Mouse (Mus musculus) bone marrow macrophage, adult 2 months (primary cell): ENCODE data around the gene 1700021F05Rik. TPM values are rescaled to one million over a fixed set of nuclear protein-coding genes. Genes with fewer than 3 reads are reported as not detected.

Experiments
- H3K27ac ChIP-seq: 2 replicates; pipeline ENCODE4 v1.5.1; 2012; ENCODE audit warnings: low read depth, low read length; ENCODE audit not compliant: insufficient read depth
- H3K4me1 ChIP-seq: 2 replicates; pipeline ENCODE4 v1.6.1; 2012; ENCODE audit warnings: low read length; ENCODE audit not compliant: control insufficient read depth, insufficient read depth
- H3K4me3 ChIP-seq: 2 replicates; pipeline ENCODE4 v1.5.1; 2012; ENCODE audit warnings: mild to moderate bottlenecking, low read length, moderate library complexity; ENCODE audit not compliant: insufficient read depth
- CTCF ChIP-seq: IDR thresholded peaks from 2 replicates; pipeline ENCODE4 v1.5.1; 2012; ENCODE audit warnings: low read depth, mild to moderate bottlenecking, low read length, moderate library complexity
- POLR2A ChIP-seq: IDR thresholded peaks from 2 replicates; pipeline ENCODE4 v1.6.1; 2012; ENCODE audit warnings: mild to moderate bottlenecking, low read depth, low read length, borderline replicate concordance
- polyA plus RNA-seq: library from polyadenylated mRNA; stranded (reverse); fragments of >200 nt; gene quantifications from 2 replicates; pipeline ENCODE4 v1.2.4, GENCODE M21; 2012; ENCODE audit not compliant: missing spikeins, insufficient read depth, insufficient read length

1700021F05Rik gene
- polyA plus RNA-seq, 1 experiment = 29.8 TPM

- Histone ChIP-seq H3K27ac (no peak overlapping the region), H3K4me3 (no peak overlapping the region), H3K4me1 (peaks cover 11% of the 10 kb centered on the region)
- no peak for TF ChIP-seq CTCF
- no peak for TF ChIP-seq POLR2A
Measured at GRCm38 (mm10) chr10:43488258-43488657, 52.5 kb downstream of the 1700021F05Rik start.

GRCm38 (mm10) chr10:43487441-43488010 is 53.3 kb downstream of the 1700021F05Rik start:
- H3K27ac ChIP-seq = no peak overlapping the region
- TF ChIP-seq POLR2A (no peak), CTCF (no peak)
- peaks cover 13% of the 10 kb centered on the region for H3K4me1 ChIP-seq
- H3K4me3 ChIP-seq = no peak overlapping the region

- Histone ChIP-seq H3K4me1 (peaks cover 16% of the 10 kb centered on the region), H3K27ac (no peak overlapping the region), H3K4me3 (no peak overlapping the region)
- TF ChIP-seq POLR2A (no peak), CTCF (no peak)
Measured at GRCm38 (mm10) chr10:43485751-43486268, 55.0 kb downstream of the 1700021F05Rik start.

DNA sequence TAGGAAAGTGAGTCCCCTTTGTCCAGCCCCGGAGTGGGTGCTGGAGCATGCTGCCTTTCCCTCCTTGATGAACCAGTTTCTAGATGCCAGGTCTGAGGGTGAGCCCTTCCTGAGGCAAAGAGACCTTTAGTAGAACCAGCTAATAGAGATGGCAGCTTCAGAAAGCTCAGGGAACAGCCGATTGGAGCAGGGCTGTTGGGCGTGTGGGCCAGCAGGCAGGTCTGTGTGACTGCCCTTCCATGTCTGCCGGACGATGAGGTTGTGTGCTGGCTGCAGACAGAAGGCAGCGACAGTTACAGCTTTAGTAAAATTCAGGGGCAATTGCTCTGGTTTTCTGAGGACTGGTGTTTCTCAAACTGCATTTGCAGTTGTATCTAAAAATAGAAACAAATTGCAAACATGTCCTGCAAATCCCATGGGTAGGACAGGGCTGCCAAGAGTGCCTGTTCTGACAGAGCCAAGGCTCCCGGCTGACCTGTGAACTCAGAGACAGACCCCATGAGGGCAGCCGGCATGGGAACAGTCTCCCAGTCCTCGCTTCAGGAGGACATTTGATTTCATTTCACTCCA is 57.3 kb downstream of the 1700021F05Rik start:
- Histone ChIP-seq H3K27ac (no peak overlapping the region), H3K4me1 (peaks cover 16% of the 10 kb centered on the region), H3K4me3 (no peak overlapping the region)
- TF ChIP-seq POLR2A = no peak
- no peak for TF ChIP-seq CTCF

DNA sequence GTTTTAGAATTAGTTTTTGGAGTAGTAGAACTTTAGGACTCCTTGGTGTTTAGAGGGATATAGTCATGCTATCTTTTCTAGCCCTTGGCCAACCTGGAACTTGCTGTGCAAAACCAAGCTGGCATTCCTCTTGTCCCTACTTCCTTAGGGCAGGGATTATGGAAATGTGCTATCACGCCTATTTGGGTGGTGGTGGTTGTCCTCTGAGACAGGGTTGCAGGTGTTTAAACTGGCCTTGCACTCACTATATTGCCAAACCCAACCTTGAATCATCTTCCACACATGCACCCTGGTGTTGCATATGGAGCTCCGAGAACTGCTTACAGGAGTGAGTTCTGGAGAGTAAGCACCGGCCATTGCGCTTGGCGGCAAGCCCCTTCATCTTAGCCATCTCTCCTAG is 58.8 kb downstream of the 1700021F05Rik start:
- no peak overlapping the region for H3K27ac ChIP-seq
- no peak overlapping the region for H3K4me3 ChIP-seq
- TF ChIP-seq CTCF (no peak), POLR2A (no peak)
- peaks cover 20% of the 10 kb centered on the region for H3K4me1 ChIP-seq

DNA sequence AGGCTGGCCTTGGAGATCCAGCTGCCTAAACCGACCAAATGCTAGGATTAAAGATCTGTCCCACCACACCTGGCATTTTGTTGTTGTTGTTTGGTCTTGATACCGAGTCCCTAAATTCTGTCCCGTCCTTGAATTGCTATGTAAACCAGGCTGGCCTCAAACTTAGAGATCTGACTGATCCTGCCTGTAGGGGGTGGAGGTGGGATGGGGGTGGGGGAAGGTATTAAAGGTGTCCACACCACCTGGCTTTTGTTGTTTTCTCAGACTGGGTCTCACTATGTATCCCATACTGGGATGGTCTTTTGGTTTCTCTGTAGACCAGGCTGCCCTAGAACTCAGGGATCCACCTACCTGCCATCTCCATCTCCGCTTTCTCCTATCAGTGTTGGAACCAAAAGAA is 59.6 kb downstream of the 1700021F05Rik start:
- Histone ChIP-seq H3K27ac (no peak overlapping the region), H3K4me3 (no peak overlapping the region), H3K4me1 (peaks cover 20% of the 10 kb centered on the region)
- TF ChIP-seq POLR2A (no peak), CTCF (no peak)

DNA sequence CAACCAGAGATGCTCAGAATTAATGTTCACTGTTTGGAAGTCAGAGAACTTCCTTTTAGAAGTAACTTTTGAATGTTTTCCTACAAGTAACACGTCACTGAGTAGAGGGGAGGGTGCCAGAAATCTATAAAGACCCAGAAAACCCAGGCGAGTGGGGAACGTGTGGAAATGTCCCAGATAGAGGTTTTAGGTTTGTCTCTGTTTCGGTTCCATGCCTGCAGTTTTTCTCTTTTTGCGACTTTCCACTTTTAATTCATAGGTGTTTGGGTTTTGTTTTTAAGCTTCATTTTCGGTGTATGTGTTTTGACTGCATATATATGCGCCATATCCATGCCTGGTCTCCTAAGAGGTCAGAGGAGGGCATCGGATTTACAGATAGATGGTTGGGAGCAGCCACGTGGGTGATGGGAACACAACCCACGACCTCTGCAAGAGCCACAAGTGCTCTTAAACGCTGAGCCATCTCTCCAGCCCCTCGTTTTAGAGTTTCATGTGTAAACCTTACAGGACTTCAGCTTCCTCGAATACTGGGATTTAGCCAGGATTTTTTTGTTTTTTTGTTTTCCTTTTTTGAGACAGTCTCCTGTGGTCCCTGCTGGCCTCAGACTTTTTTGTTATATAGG is 60.5 kb downstream of the 1700021F05Rik start:
- peak overlapping the region; percentile 70 for H3K27ac ChIP-seq
- H3K4me3 ChIP-seq = peak overlapping the region; percentile 92
- H3K4me1 ChIP-seq = peaks cover 22% of the 10 kb centered on the region
- TF ChIP-seq CTCF (no peak), POLR2A (no peak)

- Histone ChIP-seq H3K4me3 (peak overlapping the region; percentile 92), H3K27ac (peak overlapping the region; percentile 70), H3K4me1 (peaks cover 22% of the 10 kb centered on the region)
- 0 out of 2 replicates have a peak, but pooled peaks have one; percentile 52 for TF ChIP-seq POLR2A
- no peak for TF ChIP-seq CTCF
Measured at GRCm38 (mm10) chr10:43479436-43480157, 61.2 kb downstream of the 1700021F05Rik start.

DNA sequence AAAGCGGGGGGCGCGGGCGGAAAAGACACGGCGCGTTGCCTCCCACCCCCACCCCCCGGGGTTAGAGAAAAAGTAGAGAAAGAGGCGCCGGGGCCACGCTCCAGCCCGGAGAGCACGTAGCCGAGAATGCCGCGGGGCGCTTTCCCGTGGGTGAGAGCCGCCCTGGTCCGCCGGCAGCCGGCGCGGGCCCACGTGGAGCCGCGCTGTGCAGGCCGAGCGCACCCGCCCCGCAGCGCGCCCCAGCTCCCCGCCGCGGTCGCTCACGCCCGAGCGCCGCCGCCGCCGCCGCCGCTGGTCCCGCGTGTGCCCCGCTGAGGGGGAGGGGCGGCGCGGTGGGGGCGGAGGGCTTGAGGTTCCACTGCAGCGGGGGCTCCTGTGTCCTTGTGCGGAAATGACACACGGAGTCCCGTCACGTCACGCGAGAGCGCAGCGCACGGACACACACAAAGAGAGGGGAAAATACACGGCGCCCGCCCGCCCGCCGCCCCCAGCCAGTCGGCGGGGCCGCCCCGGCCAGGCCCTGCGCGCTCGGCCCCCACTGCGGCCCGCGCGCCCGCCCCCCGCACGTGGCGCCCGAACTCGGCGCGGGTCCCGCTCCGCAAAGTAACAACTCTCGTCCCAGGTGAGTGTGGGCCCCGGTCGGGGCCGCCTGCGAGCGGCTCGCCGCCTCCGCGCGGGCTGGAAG is 61.9 kb downstream of the 1700021F05Rik start, which contains the start of gene Bend3:
Bend3 (plus strand) TSS at position 81 of the 685 bp plus-strand sequence.
- Histone ChIP-seq H3K4me1 (peaks cover 22% of the 10 kb centered on the region), H3K27ac (peak within 1 kb of the TSS; percentile 66), H3K4me3 (peak within 1 kb of the TSS; percentile 92)
- TF ChIP-seq CTCF (no peak), POLR2A (no peak)
